Mouse (Mus musculus) olfactory bulb, adult 2 months (tissue): Measurements from ENCODE around the gene Tmem214. TPM values are rescaled to one million over a fixed set of nuclear protein-coding genes. Genes with fewer than 3 reads are reported as not detected.

Experiments
- H3K27ac ChIP-seq: fragments of 200-500 bp; 2 replicates; pipeline ENCODE4 v1.5.1; 2012; ENCODE audit warnings: low read depth, low read length; ENCODE audit not compliant: insufficient read depth
- H3K4me1 ChIP-seq: fragments of 200-500 bp; 2 replicates; pipeline ENCODE4 v1.6.1; 2012; ENCODE audit warnings: low read length; ENCODE audit not compliant: control insufficient read depth, insufficient read depth
- H3K4me3 ChIP-seq: fragments of 200-500 bp; 2 replicates; pipeline ENCODE4 v1.5.1; 2012; ENCODE audit warnings: mild to moderate bottlenecking, low read depth, low read length, moderate library complexity; ENCODE audit not compliant: insufficient read depth
- CTCF ChIP-seq: fragments of 200-500 bp; IDR thresholded peaks from 2 replicates; pipeline ENCODE4 v1.5.1; 2012; ENCODE audit warnings: low read depth, mild to moderate bottlenecking, low read length, moderate library complexity; ENCODE audit not compliant: insufficient read depth
- POLR2A ChIP-seq: fragments of 200-500 bp; IDR thresholded peaks from 2 replicates; pipeline ENCODE4 v1.6.1; 2012; ENCODE audit warnings: mild to moderate bottlenecking, low read depth, low read length, moderate library complexity; ENCODE audit not compliant: insufficient read depth
- WGBS: fragments of 180-500 bp; shearing (Covaris S2); methylation state at CpG from one replicate; pipeline ENCODE4 v1.1.7; 2018; 5-methylcytosine and 5-hydroxymethylcytosine counted together
- polyA plus RNA-seq: library from polyadenylated mRNA; stranded (reverse); fragments of >200 nt; gene quantifications from 2 replicates; pipeline ENCODE4 v1.2.4, GENCODE M21; 2012; ENCODE audit warnings: low replicate concordance; ENCODE audit not compliant: missing spikeins, insufficient read depth, insufficient read length

Tmem214 gene
- polyA plus RNA-seq, 1 experiment: not detected

GRCm38 (mm10) chr5:30888337-30889087 lies 20.7 kb downstream of the Tmem214 start, which contains the start of gene Agbl5:
Gene Agbl5 (plus strand): TSS chr5:30888694.
- Histone ChIP-seq H3K4me1 (peaks cover 11% of the 10 kb centered on the region), H3K4me3 (peak within 1 kb of the TSS; percentile 89), H3K27ac (peak within 1 kb of the TSS; percentile 94)
- WGBS: under 1% methylated on average over 42 of the region's 42 CpGs
- TF ChIP-seq CTCF (no peak), POLR2A (peak; percentile 74)

- peak overlapping the region; percentile 94 for H3K27ac ChIP-seq
- H3K4me3 ChIP-seq: peak overlapping the region; percentile 89
- H3K4me1 ChIP-seq: peaks cover 11% of the 10 kb centered on the region
- WGBS: 1% methylated on average over 42 of the region's 42 CpGs
- no peak for TF ChIP-seq POLR2A
- no peak for TF ChIP-seq CTCF
Measured at GRCm38 (mm10) chr5:30889088-30889754, 21.4 kb downstream of the Tmem214 start.

GRCm38 (mm10) chr5:30890375-30890774 lies 22.6 kb downstream of the Tmem214 start:
- Histone ChIP-seq H3K4me1 (peaks cover 11% of the 10 kb centered on the region), H3K27ac (no peak overlapping the region), H3K4me3 (no peak overlapping the region)
- WGBS: 83% methylated on average over 7 of the region's 7 CpGs
- no peak for TF ChIP-seq CTCF
- TF ChIP-seq POLR2A: no peak

- Histone ChIP-seq H3K4me1 (peaks cover 2% of the 10 kb centered on the region; the same call in 1 of the 2 replicates), H3K27ac (no peak overlapping the region), H3K4me3 (no peak overlapping the region)
- TF ChIP-seq CTCF: no peak
- no peak for TF ChIP-seq POLR2A
- WGBS: 92% methylated on average over 5 of the region's 5 CpGs
Measured at GRCm38 (mm10) chr5:30901860-30902259, 34.0 kb downstream of the Tmem214 start.

- Histone ChIP-seq H3K4me3 (peak within 1 kb of the TSS; percentile 83), H3K27ac (peak within 1 kb of the TSS; percentile 41), H3K4me1 (peaks cover 9% of the 10 kb centered on the region)
- under 1% methylated on average over 58 of the region's 58 CpGs for WGBS
- peak; percentile 66 for TF ChIP-seq POLR2A
- no peak for TF ChIP-seq CTCF
Measured at GRCm38 (mm10) chr5:30907413-30908059, 39.7 kb downstream of the Tmem214 start, which contains the start of gene Ost4. Gene Ost4 (minus strand): TSS chr5:30907788.

GRCm38 (mm10) chr5:30908426-30909299 lies 40.9 kb downstream of the Tmem214 start:
- no peak overlapping the region; the same call in 1 of the 2 replicates for H3K4me3 ChIP-seq
- WGBS: 54% methylated on average over 13 of the region's 13 CpGs
- H3K4me1 ChIP-seq: peaks cover 17% of the 10 kb centered on the region
- H3K27ac ChIP-seq: no peak overlapping the region
- TF ChIP-seq POLR2A (no peak), CTCF (no peak)

- WGBS: 76% methylated on average over 7 of the region's 7 CpGs
- peaks cover 17% of the 10 kb centered on the region for H3K4me1 ChIP-seq
- no peak overlapping the region for H3K27ac ChIP-seq
- H3K4me3 ChIP-seq: no peak overlapping the region
- TF ChIP-seq CTCF (no peak), POLR2A (no peak)
Measured at GRCm38 (mm10) chr5:30909300-30909659, 41.5 kb downstream of the Tmem214 start.

GRCm38 (mm10) chr5:30909863-30910262 lies 42.1 kb downstream of the Tmem214 start:
- H3K4me3 ChIP-seq: no peak overlapping the region
- peaks cover 17% of the 10 kb centered on the region for H3K4me1 ChIP-seq
- TF ChIP-seq CTCF (no peak), POLR2A (no peak)
- WGBS: 92% methylated on average over 7 of the region's 7 CpGs
- H3K27ac ChIP-seq: no peak overlapping the region
